Mouse (Mus musculus): ENCODE data around the gene Pth1r.
"Not testable (repeated sequence)": the region's sequence is repeated elsewhere in the genome, so short reads cannot be mapped to it uniquely, and the experiment has no call there.

The Pth1r gene

GRCm38 (mm10) chr9:110684100-110684831 lies 62.7 kb downstream of the Pth1r start:
- DNase-seq (ENCODE audit: low read depth, low spot score): no peak

GRCm38 (mm10) chr9:110683574-110684099 lies 63.3 kb downstream of the Pth1r start:
- DNase-seq (ENCODE audit: low read depth, low spot score): no peak

- DNase-seq (ENCODE audit: low read depth, low spot score): not testable (repeated sequence)
Measured at GRCm38 (mm10) chr9:110682697-110683096, 64.2 kb downstream of the Pth1r start.

- DNase-seq (ENCODE audit: low read depth, low spot score): no peak
Measured at GRCm38 (mm10) chr9:110682255-110682654, 64.7 kb downstream of the Pth1r start.

GRCm38 (mm10) chr9:110681817-110682216 lies 65.1 kb downstream of the Pth1r start:
- DNase-seq (ENCODE audit: low read depth, low spot score): no peak

GRCm38 (mm10) chr9:110680736-110681507 lies 66.0 kb downstream of the Pth1r start:
- DNase-seq (ENCODE audit: low read depth, low spot score): no peak

- DNase-seq (ENCODE audit: low read depth, low spot score): no peak
Measured at GRCm38 (mm10) chr9:110678886-110679285, 68.1 kb downstream of the Pth1r start.

GRCm38 (mm10) chr9:110676492-110676911 lies 70.4 kb downstream of the Pth1r start:
- no peak for DNase-seq (ENCODE audit: low read depth, low spot score)

- no peak for DNase-seq (ENCODE audit: low read depth, low spot score)
Measured at GRCm38 (mm10) chr9:110673107-110673752, 73.7 kb downstream of the Pth1r start.

- no peak for DNase-seq (ENCODE audit: low read depth, low spot score)
Measured at GRCm38 (mm10) chr9:110672462-110673106, 74.4 kb downstream of the Pth1r start.
